Mouse (Mus musculus): ENCODE results near the gene Depdc1b. TPM values are rescaled to one million over a fixed set of nuclear protein-coding genes. Genes with fewer than 3 reads are reported as not detected.

Depdc1b gene
- polyA plus RNA-seq, 1 experiment = 10.4 TPM

DNA sequence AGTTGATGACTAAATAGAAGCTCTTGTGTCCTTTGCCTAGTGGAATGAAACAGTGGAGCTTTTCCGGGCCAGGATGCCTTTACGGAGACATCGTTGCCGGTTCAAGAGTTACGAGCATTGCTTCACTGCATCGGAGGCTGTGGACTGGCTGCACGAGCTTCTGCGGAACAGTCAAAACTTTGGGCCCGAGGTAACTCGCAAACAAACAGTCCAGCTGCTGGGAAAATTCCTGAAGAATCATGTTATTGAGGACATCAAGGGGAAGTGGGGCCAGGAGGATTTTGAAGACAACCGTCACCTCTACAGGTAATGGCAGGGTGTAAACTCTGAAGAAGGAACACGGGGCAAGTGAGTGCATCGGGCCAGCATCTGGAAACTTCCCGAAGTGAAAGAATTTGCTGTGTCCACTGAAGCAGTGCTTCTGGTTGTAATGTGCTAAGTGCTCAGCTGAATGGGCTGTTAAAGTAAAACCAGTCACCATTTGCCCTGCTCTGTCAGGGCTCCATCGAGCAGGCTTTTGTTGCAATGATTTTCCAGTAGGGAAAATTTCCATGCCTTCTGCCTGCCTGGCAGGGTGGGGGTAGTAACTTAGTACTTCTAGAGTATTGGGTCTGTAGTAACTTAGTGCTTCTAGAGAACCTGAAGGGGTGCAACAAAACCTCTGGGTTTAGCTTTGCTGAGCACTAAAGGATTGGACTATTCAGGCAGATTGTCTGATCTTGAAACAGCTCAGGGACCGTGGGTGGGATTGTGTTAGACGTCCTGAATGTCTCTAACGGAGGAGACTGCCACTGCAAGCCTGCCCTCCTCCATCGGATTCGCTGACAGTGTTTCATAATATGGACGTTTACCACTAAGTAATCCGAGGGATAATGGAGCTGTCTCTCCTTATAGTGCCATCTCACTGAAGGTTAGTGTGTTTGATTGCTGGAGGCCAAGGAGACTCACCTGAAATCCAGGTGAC is 8.0 kb downstream of the Depdc1b start:
- Histone ChIP-seq H3K27me3 (ENCODE audit: control insufficient read depth, insufficient read depth, low read length) (no peaks in the 10 kb centered on the region), H3K4me1 (replicated peaks; ENCODE audit: control insufficient read depth, insufficient read depth, low read length) (0 out of 2 replicates have a peak, but pooled peaks cover 3% of the 10 kb centered on the region), H3K4me3 (ENCODE audit: control insufficient read depth, insufficient read depth, low read length) (no peak overlapping the region), H3K27ac (ENCODE audit: control insufficient read depth, insufficient read depth, low read length) (no peak overlapping the region), H3K36me3 (ENCODE audit: control insufficient read depth, insufficient read depth, low read length) (peaks cover 14% of the 10 kb centered on the region)
- WGBS = 97% methylated on average over 22 of the region's 22 CpGs
- DNase-seq = no peak
- TF ChIP-seq POLR2A (IDR thresholded peaks at IDR 0.05; ENCODE audit: control insufficient read depth, extremely low read depth, insufficient read depth, low read length, poor library complexity) (no peak), CTCF (IDR thresholded peaks at IDR 0.05; ENCODE audit: borderline replicate concordance, control insufficient read depth, extremely low read depth, insufficient read depth, low read length, poor library complexity) (no peak)

- no peaks in the 10 kb centered on the region for H3K4me1 ChIP-seq (replicated peaks; ENCODE audit: control insufficient read depth, insufficient read depth, low read length)
Measured at GRCm38 (mm10) chr13:108325871-108326270, 9.7 kb downstream of the Depdc1b start.

DNA sequence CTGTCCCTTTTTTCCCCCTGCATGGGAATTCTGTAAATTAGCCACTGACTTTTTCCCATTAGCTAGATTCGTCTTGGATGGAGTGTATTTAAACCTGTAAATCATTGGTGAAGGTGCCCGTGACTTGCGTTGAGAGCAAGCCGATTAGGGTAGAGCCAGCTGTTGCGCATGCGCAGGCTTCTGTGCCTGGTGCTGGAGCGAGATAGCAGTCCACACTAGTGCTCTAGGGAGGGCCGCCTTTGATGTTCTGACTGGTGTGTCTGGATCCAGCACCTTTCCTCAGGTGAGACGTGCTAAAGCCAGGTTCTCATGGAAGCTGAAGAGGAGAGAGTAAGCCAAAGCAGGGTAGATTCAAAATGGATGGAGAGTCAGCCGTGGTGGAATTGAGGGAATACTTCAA is 10.2 kb downstream of the Depdc1b start:
- no peaks in the 10 kb centered on the region for H3K4me1 ChIP-seq (replicated peaks; ENCODE audit: control insufficient read depth, insufficient read depth, low read length)
- H3K36me3 ChIP-seq (ENCODE audit: control insufficient read depth, insufficient read depth, low read length) = peaks cover 14% of the 10 kb centered on the region
- no peaks in the 10 kb centered on the region for H3K27me3 ChIP-seq (ENCODE audit: control insufficient read depth, insufficient read depth, low read length)
- no peak for TF ChIP-seq POLR2A (IDR thresholded peaks at IDR 0.05; ENCODE audit: control insufficient read depth, extremely low read depth, insufficient read depth, low read length, poor library complexity)
- TF ChIP-seq CTCF (IDR thresholded peaks at IDR 0.05; ENCODE audit: borderline replicate concordance, control insufficient read depth, extremely low read depth, insufficient read depth, low read length, poor library complexity) = no peak
- no peak overlapping the region for H3K27ac ChIP-seq (ENCODE audit: control insufficient read depth, insufficient read depth, low read length)
- 96% methylated on average over 10 of the region's 10 CpGs for WGBS
- H3K4me3 ChIP-seq (ENCODE audit: control insufficient read depth, insufficient read depth, low read length) = no peak overlapping the region
- DNase-seq = no peak

More at GRCm38 (mm10) chr13:108325871-108326270, 9.7 kb downstream of the Depdc1b start:
- 93% methylated on average over 5 of the region's 5 CpGs for WGBS
- no peak overlapping the region for H3K27ac ChIP-seq (ENCODE audit: control insufficient read depth, insufficient read depth, low read length)
- DNase-seq = no peak
- no peaks in the 10 kb centered on the region for H3K27me3 ChIP-seq (ENCODE audit: control insufficient read depth, insufficient read depth, low read length)
- TF ChIP-seq CTCF (IDR thresholded peaks at IDR 0.05; ENCODE audit: borderline replicate concordance, control insufficient read depth, extremely low read depth, insufficient read depth, low read length, poor library complexity) = no peak
- TF ChIP-seq POLR2A (IDR thresholded peaks at IDR 0.05; ENCODE audit: control insufficient read depth, extremely low read depth, insufficient read depth, low read length, poor library complexity) = no peak
- H3K4me3 ChIP-seq (ENCODE audit: control insufficient read depth, insufficient read depth, low read length) = no peak overlapping the region
- H3K36me3 ChIP-seq (ENCODE audit: control insufficient read depth, insufficient read depth, low read length) = peaks cover 14% of the 10 kb centered on the region

DNA sequence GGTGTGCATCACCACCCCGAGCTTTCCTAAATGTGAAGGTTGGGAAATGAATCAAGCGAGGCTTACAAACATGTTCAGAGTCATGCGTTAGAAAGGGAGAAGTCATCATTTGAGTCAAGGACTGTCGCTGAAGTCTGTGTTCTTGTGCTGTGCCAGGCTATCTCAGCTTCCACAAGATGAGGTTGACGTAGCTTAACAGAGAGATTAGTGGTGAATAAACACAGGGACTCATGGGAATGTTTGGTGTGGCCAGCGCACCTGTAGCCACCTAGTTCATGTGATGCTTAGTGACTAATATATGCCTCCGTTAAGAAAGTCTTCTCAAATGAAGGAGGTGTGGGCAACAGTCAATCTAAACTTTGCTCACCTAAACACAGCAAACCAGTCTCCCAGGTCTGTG is 10.9 kb downstream of the Depdc1b start:
- Histone ChIP-seq H3K27ac (ENCODE audit: control insufficient read depth, insufficient read depth, low read length) (no peak overlapping the region), H3K4me3 (ENCODE audit: control insufficient read depth, insufficient read depth, low read length) (no peak overlapping the region), H3K36me3 (ENCODE audit: control insufficient read depth, insufficient read depth, low read length) (peaks cover 14% of the 10 kb centered on the region), H3K4me1 (replicated peaks; ENCODE audit: control insufficient read depth, insufficient read depth, low read length) (no peaks in the 10 kb centered on the region), H3K27me3 (ENCODE audit: control insufficient read depth, insufficient read depth, low read length) (no peaks in the 10 kb centered on the region)
- no peak for DNase-seq
- no peak for TF ChIP-seq POLR2A (IDR thresholded peaks at IDR 0.05; ENCODE audit: control insufficient read depth, extremely low read depth, insufficient read depth, low read length, poor library complexity)
- no peak for TF ChIP-seq CTCF (IDR thresholded peaks at IDR 0.05; ENCODE audit: borderline replicate concordance, control insufficient read depth, extremely low read depth, insufficient read depth, low read length, poor library complexity)
- WGBS = 98% methylated on average over 7 of the region's 7 CpGs

DNA sequence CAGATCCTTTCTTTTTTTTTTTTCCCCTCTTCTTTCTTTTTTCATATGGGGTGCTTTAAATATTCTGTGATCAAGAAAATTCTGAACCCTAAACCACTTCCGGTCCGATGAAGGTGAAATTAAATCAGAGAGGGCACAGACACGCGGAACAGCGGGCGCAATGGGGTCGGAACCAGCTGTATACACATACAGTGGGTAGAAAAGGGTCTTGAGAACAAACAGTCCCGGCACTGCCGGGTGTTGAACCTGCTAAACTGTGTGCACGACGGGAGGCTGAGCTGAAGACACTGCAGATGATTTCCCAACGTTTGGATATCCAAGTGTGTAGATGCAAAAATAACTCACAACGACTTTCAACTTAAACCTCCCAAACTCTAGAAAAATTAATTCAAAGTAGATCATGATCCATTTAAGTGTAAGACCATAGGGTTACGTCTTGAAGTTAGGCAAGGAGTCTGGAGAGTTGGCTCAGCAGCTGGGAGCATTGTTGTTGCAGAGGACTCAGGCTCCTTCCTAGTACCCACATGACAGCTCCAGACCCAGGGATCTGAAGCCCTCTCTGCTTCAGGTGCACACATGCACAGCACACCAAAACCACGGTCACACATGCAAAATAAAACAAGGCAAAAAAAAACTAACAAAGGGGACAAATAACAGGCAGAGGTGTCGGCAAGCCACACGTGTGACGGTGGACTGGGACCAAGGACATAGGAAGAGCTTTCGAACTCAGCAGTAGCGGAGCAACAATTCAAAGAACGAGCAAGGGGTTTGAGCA is 12.5 kb downstream of the Depdc1b start:
- no peak for DNase-seq
- H3K27me3 ChIP-seq (ENCODE audit: control insufficient read depth, insufficient read depth, low read length) = no peaks in the 10 kb centered on the region
- H3K4me1 ChIP-seq (replicated peaks; ENCODE audit: control insufficient read depth, insufficient read depth, low read length) = no peaks in the 10 kb centered on the region
- TF ChIP-seq CTCF (IDR thresholded peaks at IDR 0.05; ENCODE audit: borderline replicate concordance, control insufficient read depth, extremely low read depth, insufficient read depth, low read length, poor library complexity) = no peak
- 98% methylated on average over 21 of the region's 21 CpGs for WGBS
- H3K27ac ChIP-seq (ENCODE audit: control insufficient read depth, insufficient read depth, low read length) = no peak overlapping the region
- peaks cover 14% of the 10 kb centered on the region for H3K36me3 ChIP-seq (ENCODE audit: control insufficient read depth, insufficient read depth, low read length)
- H3K4me3 ChIP-seq (ENCODE audit: control insufficient read depth, insufficient read depth, low read length) = no peak overlapping the region

DNA sequence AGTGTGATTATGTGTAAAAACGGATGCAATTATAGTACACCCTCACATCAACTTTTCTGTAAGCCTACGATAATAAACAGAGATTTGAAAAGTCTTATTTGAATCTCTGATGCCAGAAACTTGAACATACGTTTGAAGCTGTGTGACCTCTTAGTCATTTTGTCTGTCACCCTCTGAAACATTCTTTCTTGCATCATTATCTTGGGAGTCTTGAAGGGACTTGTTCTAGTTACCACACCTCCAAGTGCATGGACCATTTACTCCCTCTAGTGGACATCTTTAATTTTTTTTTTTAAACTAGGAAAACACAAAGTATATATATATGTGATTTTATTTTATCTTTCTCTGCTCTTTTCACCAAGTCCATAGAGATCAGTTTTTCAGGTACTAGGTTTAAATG is 13.6 kb downstream of the Depdc1b start:
- 67% methylated on average over 3 of the region's 3 CpGs for WGBS
- no peaks in the 10 kb centered on the region for H3K27me3 ChIP-seq (ENCODE audit: control insufficient read depth, insufficient read depth, low read length)
- H3K36me3 ChIP-seq (ENCODE audit: control insufficient read depth, insufficient read depth, low read length) = peaks cover 8% of the 10 kb centered on the region; the same call in 1 of the 2 replicates
- TF ChIP-seq CTCF (IDR thresholded peaks at IDR 0.05; ENCODE audit: borderline replicate concordance, control insufficient read depth, extremely low read depth, insufficient read depth, low read length, poor library complexity) (no peak), POLR2A (IDR thresholded peaks at IDR 0.05; ENCODE audit: control insufficient read depth, extremely low read depth, insufficient read depth, low read length, poor library complexity) (no peak)
- H3K4me1 ChIP-seq (replicated peaks; ENCODE audit: control insufficient read depth, insufficient read depth, low read length) = no peaks in the 10 kb centered on the region
- no peak overlapping the region for H3K27ac ChIP-seq (ENCODE audit: control insufficient read depth, insufficient read depth, low read length)
- DNase-seq = no peak
- H3K4me3 ChIP-seq (ENCODE audit: control insufficient read depth, insufficient read depth, low read length) = no peak overlapping the region
